Mouse (Mus musculus): ENCODE measurements around the gene Prkcd.

DNA sequence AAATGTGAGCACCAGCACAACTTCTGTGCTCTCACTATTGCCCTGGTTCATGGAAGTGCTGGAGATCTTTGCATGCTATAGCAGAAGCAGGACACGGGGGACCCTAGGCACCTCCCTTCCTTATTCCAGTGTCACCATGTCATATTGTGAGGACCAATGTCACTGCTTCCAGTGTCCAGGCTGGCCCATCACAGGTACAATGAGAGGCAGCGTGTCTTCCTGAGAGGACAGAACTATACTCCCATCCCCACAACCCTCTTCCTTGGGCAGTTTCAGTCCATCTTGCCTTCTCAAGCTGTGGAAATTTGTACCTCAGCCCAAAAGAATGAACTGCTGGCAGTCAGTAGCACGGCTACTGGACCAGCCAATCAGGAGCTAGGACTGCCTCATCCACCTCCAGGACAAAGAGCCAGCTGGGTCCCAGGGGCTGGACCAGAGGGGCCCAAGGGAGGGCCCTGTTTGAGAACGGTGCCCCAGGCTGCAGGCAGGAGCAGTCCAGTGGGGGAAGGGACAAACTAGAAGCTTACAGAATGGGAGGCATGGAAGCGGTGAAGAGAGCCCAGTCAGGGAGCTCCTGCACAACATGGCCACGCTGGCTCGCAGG is 31.8 kb downstream of the Prkcd start:
- TF ChIP-seq CTCF (IDR thresholded peaks at IDR 0.05; ENCODE audit: control insufficient read depth, insufficient read depth, insufficient read length) (no peak), USF1 (IDR thresholded peaks at IDR 0.05; ENCODE audit: low read depth) (no peak), MYOD1 (IDR thresholded peaks at IDR 0.05; ENCODE audit: control insufficient read depth, insufficient read length, low read depth) (no peak), MYOG (IDR thresholded peaks at IDR 0.05; ENCODE audit: control insufficient read depth, extremely low read depth, insufficient read length) (no peak), CEBPB (IDR thresholded peaks at IDR 0.05; ENCODE audit: low read depth) (no peak), MAX (IDR thresholded peaks at IDR 0.05) (no peak)
